Mouse (Mus musculus): ENCODE measurements around the gene D630045J12Rik.

Gene D630045J12Rik

GRCm38 (mm10) chr6:38242833-38243232 lies 11.0 kb downstream of the D630045J12Rik start:
- DNase-seq (ENCODE audit: low spot score in 2 of 2): no peak

DNA sequence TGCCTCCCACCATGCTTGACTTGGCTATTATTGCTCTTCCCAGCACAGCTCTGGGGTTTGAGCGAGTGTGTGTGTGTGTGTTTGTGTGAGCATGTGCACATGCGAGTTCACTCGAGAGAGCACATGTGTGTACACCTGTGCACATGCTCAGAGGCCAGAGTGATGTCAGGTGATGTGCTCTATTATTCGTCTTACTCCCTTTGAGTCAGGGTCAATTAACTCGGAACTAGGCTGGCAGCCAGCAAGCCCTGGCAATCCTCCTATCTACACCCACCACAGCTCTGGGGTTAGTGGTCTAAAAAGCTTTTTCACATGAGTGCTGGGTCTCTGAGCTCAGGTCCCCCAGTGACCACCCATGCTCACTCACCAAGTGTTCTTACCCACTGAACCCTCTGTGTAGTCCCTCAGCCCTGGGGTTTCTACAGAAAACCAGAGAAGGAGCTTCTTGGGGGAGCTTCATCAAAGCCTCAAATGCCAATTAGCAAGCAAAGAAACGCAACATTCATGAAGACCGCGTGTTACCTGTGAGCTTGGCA lies 11.4 kb downstream of the D630045J12Rik start:
- DNase-seq (ENCODE audit: low spot score in 2 of 2): no peak

DNA sequence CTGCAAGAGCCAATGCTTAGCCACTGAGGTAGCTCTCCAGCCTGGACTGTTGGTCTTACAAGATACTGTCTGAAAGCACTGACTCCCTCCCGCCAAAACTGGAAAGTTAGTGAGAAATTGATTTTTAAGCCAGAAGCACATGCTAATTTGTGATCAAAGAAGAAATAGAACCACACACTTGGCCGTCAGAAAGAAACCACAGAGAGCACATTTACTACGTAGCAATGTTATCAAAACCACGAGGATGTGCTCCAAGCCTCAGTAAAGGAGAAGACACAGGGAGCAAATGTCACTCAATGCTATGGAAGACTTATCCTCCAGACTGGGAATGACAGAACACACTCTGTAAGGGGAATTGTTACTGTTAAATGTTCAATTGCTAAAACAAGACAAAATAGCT lies 12.3 kb downstream of the D630045J12Rik start:
- DNase-seq (ENCODE audit: low spot score in 2 of 2): no peak

GRCm38 (mm10) chr6:38240618-38241017 lies 13.2 kb downstream of the D630045J12Rik start:
- no peak for DNase-seq (ENCODE audit: low spot score in 2 of 2)

GRCm38 (mm10) chr6:38238382-38238781 lies 15.4 kb downstream of the D630045J12Rik start:
- no peak for DNase-seq (ENCODE audit: low spot score in 2 of 2)

- DNase-seq (ENCODE audit: low spot score in 2 of 2): no peak
Observed at GRCm38 (mm10) chr6:38235991-38236658, 17.7 kb downstream of the D630045J12Rik start.

GRCm38 (mm10) chr6:38233803-38234202 lies 20.0 kb downstream of the D630045J12Rik start:
- DNase-seq (ENCODE audit: low spot score in 2 of 2): no peak

GRCm38 (mm10) chr6:38232917-38233316 lies 20.9 kb downstream of the D630045J12Rik start:
- no peak for DNase-seq (ENCODE audit: low spot score in 2 of 2)

DNA sequence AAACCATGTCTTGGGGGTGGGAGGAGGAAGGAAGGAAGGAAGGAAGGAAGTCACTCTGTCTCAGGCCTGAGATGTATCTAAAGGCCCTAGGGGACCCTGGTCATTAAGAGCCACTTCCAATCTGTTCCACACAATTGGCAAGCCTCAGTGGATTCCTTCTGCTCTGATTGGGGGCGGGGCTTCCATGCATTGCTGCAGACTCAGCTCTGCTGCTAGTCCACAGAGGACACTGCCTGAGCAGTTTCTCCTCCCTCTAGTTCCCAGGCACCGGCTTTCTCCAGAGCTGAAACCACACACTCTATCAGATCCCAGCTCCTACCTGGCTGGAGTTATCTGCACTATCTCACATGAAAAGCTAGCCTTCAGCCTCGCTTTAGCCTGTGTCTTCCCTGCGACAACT lies 21.8 kb downstream of the D630045J12Rik start:
- no peak for DNase-seq (ENCODE audit: low spot score in 2 of 2)

GRCm38 (mm10) chr6:38224079-38224478 lies 29.7 kb downstream of the D630045J12Rik start:
- DNase-seq (ENCODE audit: low spot score in 2 of 2): no peak

- no peak for DNase-seq (ENCODE audit: low spot score in 2 of 2)
Observed at GRCm38 (mm10) chr6:38219261-38219660, 34.5 kb downstream of the D630045J12Rik start.

DNA sequence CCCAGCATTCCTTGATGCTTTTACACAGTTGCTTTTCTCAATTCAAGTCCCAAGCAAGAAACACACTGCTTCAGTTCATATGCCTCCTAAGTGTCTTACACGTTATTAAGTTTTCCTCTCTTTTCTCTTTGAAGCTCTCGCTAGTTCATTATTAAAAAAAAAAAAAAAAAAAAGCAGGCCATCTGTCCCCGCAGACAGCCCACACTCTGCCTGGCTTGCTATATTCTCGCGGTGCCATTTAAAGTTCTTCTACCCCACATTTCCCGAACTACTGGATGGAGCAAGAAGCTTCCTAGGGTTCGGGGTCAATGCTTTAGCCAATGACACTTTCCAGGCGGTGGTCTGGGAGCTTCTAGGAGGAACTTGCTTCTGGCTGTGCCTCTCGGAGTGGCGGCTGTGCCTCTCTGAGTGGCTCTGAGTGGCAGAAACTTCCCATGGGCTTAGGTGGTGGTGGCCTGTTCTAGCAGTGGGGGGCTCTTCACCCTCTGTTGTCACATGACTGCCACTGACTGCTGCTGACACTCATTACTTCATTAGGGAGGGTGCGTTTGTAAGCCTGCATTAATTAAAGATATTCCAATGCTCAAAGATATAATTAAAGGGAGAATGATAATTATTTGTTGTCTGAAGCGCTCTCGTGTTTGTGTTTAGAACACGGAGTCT lies 38.2 kb downstream of the D630045J12Rik start:
- DNase-seq (ENCODE audit: low spot score in 2 of 2): no peak

DNA sequence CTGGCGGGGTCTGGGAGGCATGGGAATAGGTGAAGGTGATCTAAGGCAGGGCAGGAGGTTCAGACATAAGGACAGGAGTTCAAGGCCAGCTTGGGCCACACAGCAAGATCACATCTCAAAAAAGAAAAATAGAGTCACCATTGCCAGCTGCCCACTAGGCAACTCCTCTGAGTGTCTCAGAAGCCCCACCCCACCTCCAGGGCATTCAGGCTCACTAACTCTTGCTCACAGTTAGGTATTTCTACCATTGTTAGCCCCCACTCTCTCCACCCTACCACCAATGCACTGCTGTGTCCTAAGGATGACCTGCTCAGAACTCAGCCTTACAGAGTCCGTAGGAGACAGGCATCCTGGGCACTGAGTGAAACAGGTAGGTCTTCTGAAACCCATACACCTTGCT lies 46.2 kb downstream of the D630045J12Rik start:
- DNase-seq (ENCODE audit: low spot score in 2 of 2): no peak

GRCm38 (mm10) chr6:38206941-38207531 lies 46.8 kb downstream of the D630045J12Rik start:
- no peak for DNase-seq (ENCODE audit: low spot score in 2 of 2)

GRCm38 (mm10) chr6:38205375-38205774 lies 48.4 kb downstream of the D630045J12Rik start:
- DNase-seq (ENCODE audit: low spot score in 2 of 2): no peak

DNA sequence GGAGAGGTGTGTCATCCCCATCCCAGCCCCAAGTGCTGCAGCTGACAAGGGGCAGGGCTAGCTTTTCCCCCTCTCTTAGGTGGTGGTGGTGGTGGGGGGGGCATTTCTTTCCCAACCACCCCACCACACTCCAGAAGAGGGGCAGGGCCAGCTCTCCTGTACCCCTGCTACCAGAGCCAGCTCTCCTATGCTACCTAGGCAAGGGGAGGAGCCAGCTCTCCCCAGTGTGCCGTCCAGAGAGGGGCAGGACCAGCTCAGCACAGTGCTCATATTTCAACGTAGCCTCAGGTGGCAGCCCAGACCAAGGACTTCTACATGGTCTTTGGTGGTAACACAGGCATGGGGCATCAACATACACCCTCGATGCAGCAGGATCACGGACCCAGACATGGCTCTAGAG lies 50.0 kb downstream of the D630045J12Rik start:
- DNase-seq (ENCODE audit: low spot score in 2 of 2): no peak

DNA sequence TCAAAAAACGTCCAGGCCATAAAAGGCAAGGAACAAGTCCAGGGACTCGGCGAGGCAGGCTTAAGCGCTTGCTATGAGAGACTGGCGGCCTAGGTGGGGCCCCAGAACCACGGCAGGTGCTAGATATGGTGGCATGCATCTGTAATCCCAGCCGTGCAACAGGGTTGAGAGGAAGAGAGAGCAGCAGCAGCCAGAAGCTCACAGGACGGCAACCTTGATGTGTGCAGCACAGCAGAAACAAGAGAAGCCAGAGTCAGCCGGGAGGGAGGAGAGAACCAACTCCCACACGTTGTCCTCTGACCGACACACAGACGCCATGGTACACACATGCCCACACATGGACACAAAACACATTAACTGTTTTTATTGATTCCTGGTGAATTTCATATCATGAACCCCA lies 51.0 kb downstream of the D630045J12Rik start:
- no peak for DNase-seq (ENCODE audit: low spot score in 2 of 2)

DNA sequence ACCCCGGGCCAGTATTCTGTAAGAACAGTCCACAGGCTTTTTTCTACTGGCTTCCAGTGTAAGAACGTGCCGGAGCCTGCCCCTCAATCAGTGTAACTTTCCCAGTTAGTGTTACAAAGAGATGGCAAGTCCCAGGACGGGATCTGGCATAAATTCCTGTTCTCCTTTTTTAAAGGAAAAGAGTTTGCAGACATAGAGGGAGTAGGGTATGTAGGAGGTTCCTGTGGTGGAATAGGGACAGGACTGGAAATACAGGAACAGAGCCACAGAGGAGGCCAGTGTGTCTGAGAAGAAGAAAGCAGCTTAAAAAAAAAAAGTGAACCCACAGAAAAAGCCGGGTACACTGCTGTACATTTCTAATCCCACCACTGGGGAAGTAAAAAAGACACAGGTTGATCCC lies 52.3 kb downstream of the D630045J12Rik start:
- DNase-seq (ENCODE audit: low spot score in 2 of 2): no peak

DNA sequence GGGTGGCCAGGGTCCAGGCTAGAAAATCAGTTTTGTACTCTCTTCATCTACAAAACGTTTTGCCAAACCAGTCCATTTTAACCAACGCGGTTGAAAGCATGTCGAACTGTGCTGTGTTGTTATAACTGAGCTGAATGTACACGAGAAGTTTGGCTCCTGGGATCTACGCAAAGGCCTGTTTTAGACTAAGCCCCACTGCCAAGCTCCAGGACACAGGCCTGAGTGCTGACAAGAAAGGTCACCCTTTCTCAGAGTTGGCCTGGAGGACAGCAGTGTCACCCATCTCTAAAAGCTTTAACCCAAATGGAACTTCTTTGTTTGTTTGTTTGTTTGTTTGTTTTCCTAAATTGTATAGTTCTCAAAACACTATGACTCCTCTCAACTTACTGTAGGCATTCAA lies 54.2 kb downstream of the D630045J12Rik start:
- no peak for DNase-seq (ENCODE audit: low spot score in 2 of 2)

DNA sequence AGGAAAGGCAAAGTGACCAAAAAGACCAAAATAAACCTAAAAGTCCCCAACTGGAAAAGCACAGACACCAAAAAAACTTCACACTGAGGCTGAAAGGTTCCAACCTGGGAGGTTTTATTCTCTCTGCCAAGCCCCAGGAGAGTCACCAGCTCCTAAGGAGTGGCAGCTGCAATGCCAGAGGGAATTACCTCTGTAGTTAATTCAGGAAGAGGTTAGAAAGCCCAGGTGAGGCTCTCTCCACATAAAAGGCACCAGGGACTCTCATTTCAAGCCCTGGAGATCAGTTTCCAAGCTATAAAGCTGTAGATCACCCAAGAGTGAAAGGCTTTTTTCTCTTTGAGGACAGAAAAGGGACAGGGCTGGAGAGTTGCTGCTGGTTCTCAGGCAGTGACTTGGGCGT lies 55.1 kb downstream of the D630045J12Rik start:
- no peak for DNase-seq (ENCODE audit: low spot score in 2 of 2)

DNA sequence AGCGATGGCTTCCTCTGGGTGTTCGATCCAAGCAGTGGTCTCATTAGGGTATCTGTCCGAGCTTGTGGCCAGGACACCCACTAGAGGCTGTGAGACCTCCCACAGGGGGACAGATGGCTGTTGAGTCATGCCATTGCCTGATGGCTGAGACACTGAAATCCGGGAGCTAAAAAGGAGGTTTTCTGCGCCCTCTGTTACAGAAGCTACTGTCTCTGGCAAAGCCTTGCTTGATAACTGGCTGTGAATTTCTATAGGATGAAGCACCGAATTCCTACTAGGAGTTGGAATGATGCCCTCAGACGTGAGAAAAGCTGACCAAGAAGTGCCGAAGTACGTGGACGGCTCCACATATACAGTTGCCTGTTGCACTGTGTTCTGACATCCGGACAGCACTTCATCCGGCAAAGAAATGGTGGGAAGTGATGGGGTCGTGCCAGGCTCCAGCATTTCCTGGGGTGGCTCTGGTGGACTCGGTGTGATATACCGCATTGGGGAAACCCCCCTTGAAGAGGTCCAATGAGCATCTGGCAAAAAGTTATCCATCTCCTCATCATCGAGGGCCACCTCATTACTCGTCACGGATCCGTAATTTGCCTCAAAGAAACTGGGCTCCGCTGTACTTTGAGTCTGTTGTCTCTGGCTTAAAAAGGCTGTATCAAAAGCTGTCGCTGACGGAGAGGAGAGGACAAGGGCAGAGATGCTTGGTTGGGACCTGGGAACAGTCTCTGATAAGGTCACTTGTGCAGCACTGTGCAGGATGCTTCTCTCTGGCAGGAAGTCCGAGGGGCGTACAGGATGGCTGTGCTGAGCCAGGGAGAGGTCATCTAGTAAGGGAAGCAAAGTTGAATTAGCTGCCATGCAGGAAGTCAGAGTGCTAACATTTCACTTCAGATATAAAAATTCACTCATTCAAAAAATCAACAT lies 57.3 kb downstream of the D630045J12Rik start:
- DNase-seq (ENCODE audit: low spot score in 2 of 2): no peak

- no peak for DNase-seq (ENCODE audit: low spot score in 2 of 2)
Observed at GRCm38 (mm10) chr6:38195306-38195705, 58.5 kb downstream of the D630045J12Rik start.
